Mouse (Mus musculus) stomach, postnatal 0 days (tissue): ENCODE data around the gene Spata16.

Source experiments
- CTCF ChIP-seq: IDR thresholded peaks from 2 replicates; pipeline ENCODE4 v1.5.1; 2016; ENCODE audit warnings: antibody characterized with exemption, low read depth, mild to moderate bottlenecking, moderate library complexity
- EP300 ChIP-seq: optimal IDR thresholded peaks from 2 replicates; pipeline ENCODE3; 2016; ENCODE audit warnings: antibody characterized with exemption

DNA sequence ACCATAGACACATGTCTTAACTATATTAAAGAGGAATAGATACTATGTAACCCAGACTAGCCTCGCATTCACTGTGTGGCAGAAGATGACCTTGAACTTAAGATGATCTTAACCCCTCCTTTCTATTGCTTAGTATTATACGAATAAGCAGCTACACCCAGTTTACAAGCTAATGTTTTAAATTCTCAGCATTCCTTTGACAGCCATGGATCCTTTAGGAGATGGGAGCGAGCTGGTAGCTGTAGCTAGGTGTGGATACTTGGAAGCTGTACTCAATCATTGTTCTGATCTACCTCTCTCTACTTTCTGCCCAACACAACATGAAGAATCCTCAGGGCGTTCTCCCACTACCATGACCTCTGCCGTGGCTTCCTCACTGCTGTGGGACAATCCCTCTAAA, 28.9 kb upstream of the Spata16 start:
- TF ChIP-seq CTCF (no peak), EP300 (no peak)
